Mouse (Mus musculus) lung, adult 18-20 months (tissue): ENCODE results near the gene Ulk4.
"Not testable (repeated sequence)": the region's sequence is repeated elsewhere in the genome, so short reads cannot be mapped to it uniquely, and the experiment has no call there.

Experiments used
- DNase-seq, 2 experiments: peaks; one replicate each; pipeline ENCODE4 v3.0.0; 2022; ENCODE audit warnings: mixed read lengths in 2 of 2

Ulk4 gene

DNA sequence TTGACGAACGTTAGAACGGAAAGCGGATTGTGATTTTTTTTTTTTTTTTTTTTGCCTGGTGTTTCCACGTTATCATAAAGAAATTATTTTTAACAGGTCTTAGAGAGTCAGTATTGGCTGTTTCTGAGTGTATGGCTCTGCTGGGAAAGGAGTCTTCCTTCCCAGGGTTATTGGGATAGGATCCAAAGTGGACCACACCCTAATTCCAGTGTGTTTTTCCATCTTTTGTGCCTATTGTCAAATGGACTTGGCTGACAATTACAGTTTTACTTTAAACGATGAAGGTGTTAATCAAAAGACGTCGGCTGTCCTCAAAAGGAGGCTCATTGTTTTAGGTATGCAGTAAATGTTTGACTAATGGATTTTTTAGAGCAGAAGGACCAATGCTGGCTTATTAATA, 346.2 kb downstream of the Ulk4 start:
- DNase-seq = no peak

DNA sequence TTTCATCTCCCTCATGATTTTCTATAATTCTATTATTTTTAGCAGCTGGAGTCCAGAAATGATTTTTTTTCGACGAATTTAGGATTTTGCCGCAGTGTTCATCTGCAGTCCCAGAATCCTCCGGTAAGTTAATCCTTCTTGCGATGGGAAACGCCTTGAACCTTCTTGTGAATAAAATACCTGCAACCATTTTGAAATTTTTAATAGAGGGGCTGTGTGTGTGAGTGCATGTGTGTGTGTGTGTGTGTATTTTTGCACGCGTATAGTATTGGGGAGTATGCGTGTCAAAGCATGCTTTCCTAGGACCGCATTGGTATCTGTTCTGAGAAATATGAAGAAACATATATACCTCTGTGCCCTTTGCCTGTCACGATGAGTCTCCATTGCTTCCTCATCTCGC, 347.0 kb downstream of the Ulk4 start:
- DNase-seq = no peak

DNA sequence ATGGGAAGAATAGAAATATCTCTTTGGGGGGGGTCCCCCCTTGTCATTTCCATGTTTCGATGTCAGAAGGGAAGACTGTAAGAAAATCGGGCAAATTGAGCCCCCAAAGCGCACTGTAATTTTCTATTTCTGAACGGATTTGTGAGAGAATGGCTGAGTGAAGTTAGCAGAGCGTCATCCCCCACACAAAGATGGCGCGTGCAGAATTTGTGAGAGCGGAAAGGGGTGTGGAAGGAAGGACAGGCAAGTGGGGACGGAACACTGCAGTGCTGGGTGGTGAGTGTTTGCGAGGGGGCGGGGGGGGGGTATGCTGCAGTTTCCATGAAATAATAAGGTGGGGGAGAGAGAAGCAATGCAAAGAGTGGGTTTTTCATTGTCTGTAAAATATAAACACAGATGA, 347.9 kb downstream of the Ulk4 start, which contains the start of gene Ctnnb1:
Gene Ctnnb1 (plus strand): TSS at position 136 of the 400 bp plus-strand sequence.
- DNase-seq = no peak

DNA sequence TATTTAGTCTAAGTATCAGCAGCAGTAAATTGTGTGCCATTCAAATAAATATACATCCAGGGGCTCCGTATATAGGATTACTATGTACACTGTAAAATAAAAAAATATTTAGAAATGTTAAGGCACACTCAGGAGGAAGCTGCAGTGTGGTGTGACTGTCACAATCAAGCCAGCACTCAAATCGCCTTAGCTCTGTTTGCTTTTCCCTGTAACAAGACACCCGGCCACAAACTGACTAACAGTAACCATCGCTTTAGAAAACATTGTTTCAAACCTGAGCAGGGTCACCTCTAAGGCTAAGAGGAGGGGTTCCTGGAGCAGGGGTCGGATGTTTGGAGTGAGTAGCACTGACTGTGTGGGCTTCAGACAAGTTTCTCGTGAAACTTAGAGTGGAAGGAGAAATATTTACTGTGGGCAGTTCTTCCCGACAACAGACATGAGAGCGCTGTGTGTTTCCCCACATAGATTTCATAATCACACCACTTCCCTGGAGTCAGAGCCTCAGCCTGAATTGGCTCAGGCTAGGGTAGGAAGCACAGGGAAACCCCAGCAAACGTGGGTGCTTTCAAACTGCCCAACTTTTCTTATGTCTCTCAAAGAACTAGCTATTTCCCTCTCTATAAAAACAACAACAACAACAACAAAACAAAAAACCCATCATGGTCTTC, 349.9 kb downstream of the Ulk4 start:
- peak; percentile 56 to 67 for DNase-seq

DNA sequence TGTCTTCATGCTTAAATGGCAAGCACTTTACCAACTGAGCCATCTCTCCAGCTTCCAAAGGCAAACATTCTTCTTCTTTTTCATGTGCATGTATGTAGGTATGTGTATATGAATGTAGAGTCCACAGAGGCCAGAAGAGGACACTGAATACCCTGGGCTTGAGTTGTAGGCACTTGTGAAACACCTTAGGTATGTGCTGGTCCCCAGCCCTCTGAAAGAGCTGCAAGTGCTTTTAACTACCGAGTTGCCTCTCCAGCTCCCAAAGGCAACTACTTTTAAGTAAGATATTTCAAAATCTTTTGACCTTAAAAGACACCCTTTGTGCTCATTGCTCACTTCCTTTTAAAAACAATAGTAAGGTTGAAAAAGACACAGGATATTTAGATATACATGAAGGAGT, 350.9 kb downstream of the Ulk4 start:
- DNase-seq = peak in 1 of 2 experiments; percentile 38

DNA sequence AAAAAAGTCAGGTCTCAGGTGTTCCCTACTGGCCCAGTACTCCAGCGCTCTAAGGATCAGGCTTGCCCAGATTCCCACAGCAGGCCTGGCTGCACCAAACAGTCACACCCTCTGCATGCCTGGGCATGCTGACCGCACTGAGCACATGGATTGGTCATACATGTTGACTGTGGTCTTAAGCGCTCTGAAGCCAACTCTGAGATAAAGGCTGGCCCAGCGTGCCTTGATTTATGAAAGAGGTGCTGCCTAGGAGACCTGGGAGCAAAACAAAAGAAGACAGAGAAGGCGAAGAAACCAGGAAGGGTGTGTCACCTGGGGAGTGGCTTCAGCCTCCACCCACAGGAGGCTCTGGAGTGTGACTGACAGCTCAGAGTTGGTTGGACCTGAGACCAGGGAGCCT, 357.9 kb downstream of the Ulk4 start:
- DNase-seq = peak; percentile 49 to 76

DNA sequence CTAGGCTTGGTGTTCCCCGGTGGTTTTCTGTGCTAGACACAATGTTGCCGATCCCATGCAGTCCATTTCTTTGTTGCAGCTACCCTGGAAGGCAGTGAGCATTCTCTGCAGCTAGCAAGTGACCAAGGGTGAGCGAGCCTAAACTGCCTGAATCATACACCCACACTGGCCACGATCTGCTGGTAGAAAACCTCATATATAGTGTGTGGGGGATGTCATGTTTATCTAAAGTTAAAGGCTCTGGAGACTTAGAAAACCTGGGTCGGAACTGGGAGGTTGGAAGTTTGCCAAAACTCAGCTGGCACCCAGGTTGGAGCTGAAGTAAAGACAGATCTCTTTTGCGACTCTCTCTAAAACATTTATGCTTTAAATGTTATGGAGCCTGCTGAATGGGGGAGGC, 358.4 kb downstream of the Ulk4 start:
- no peak for DNase-seq

DNA sequence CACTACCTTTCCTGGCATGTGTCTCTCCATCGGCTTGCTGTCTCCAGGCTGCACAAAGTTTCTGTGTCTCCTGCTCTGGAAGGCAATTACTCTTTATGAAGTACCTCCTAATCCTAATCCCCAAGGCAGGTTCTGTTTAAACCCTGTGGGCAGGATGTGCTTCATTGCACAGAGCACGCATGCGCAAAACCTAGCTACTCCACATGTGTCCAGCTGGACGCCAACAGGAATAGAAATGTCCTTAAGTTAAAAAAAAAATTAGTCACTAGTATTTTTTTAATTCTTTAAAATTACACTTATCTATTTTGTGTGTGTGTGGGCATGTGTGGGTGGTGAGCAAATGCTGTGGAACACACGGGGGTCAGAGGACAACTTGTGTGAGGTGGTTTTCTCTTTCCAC, 358.8 kb downstream of the Ulk4 start:
- no peak for DNase-seq

DNA sequence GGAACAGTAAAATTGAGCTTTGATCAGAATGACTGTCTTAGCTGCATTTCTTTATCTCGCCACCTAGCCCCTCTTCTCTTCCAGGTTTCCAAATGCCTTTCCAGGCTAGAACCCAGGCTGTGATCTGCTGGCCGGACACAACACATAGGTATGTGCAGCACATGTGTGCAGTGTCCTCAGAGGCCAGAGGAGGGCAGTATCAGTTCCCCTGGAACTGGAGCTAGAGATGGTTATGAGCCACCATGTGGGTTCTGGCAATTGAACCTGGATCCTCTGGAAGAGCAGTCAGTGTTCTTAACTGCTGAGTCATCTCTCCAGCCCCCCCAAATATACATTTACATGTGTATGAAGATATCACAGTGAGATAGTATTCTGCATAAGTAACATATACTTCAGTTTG, 359.4 kb downstream of the Ulk4 start:
- DNase-seq = not testable (repeated sequence)

DNA sequence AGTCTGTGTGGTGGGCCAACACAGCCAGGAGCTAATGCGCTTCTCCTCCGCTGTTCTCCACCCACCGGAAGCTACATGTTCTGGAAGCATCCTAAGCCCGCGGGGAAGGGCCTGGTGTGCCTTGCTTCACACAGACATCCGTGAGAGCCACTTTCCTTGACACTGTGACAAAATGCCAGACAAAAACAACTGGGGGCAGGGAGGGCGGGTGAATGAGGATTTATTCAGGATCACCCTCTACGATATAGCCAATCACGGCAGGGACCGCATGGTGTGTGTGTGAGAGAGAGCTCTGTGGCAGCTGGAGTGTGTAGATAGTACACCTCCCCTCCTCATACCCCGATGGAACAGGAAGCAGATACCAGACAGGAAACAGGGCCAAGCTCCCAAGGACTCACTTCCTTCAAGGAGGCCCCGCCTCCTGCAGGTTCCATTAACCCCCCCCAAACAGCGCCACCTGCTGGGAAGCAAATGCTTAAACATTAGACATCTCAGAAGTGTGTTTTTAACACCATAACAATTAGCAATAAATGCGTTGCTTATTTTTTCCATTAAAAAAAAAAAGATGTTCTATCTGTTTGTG, 362.0 kb downstream of the Ulk4 start:
- DNase-seq = peak; percentile 30 to 51

DNA sequence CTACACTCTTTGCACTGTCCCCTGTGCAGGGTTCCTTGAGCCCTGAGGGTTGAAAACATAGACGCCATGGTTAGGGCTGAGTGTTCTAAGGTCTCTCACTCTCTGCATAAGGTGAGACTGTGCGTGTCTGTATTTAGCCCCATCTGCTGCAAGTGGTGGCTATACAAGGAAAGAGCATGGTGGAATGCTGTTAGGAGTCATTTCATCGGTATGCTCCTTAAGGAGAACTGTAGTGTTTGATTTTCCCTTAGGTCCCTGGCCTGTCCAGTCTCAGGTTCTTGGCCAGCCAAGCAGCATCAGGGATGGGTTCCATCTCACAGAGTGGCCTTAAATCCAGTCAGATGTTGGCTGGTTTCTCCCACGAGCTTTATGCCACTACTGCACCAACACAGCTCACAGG, 362.6 kb downstream of the Ulk4 start:
- DNase-seq = peak; percentile 18 to 30

DNA sequence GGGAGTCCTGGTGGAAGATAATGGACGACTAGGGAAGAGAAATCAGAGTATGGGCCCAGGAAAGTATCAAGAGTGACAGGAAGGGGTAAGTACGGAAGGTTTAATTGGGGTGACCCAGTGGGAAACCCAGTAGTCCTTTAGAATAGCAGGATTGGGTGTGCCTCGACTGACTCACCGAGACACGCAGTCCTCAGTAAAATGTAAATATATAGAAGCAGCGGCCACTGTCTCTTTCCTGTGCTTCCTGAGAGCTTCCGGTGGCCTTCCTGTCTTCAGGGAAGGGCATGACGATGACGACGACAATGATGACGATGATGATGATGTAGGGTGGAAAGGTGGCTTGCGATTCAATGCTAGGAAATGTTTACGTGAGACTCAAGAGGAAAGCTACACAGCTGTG, 363.8 kb downstream of the Ulk4 start:
- DNase-seq = peak in 1 of 2 experiments; percentile 38

DNA sequence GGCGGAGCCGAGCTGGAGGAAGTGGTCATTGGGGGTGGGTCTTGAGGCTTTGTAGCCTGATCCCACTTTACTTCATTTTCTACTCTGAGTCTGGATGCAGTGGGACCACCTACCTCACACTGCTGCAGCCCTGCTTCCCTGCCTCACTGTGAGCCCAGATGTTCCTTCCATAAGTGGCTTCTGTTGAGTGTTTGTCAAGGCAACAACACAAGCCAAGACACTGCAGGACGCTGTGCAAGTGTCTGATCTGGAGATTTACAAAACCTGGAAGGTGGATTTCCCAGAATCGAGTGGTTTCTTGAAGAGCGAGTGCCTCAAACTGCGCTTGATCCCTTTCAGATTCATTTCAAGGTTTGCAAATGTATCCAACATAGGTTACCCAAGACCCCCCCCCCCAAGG, 368.5 kb downstream of the Ulk4 start:
- DNase-seq = no peak
